Mouse (Mus musculus) embryonic facial prominence, embryonic 14.5 days (tissue): ENCODE results near the gene Thop1. TPM values are rescaled to one million over a fixed set of nuclear protein-coding genes. Genes with fewer than 3 reads are reported as not detected.
A peak's percentile ranks its signal among the peaks of the same experiment; 100 is the strongest.
"Not testable (repeated sequence)": the region's sequence is repeated elsewhere in the genome, so short reads cannot be mapped to it uniquely, and the experiment has no call there.

Experiments
- ATAC-seq: fragments of 200-750 bp; cut with Nextera tagmentation; 2 replicates; pipeline ENCODE4 v1.8.0; 2017; ENCODE audit warnings: low read depth, moderate number of reproducible peaks, moderate TSS enrichment
- DNase-seq: peaks from one replicate; pipeline ENCODE4 v3.0.0-alpha.2; 2015; ENCODE audit warnings: low spot score
- H3K27ac ChIP-seq: fragments of 300-500 bp; sonication (generic); replicated peaks from 2 replicates; pipeline ENCODE4 v1.5.1; 2014; ENCODE audit warnings: low read depth, mild to moderate bottlenecking, low read length, moderate library complexity
- H3K27me3 ChIP-seq: fragments of 300-500 bp; sonication (generic); replicated peaks from 2 replicates; pipeline ENCODE4 v1.6.1; 2014; ENCODE audit warnings: low read length; ENCODE audit not compliant: control insufficient read depth, insufficient read depth
- H3K36me3 ChIP-seq: fragments of 300-500 bp; sonication (generic); 2 replicates; pipeline ENCODE4 v1.6.1; 2014; ENCODE audit warnings: low read length, mixed read lengths; ENCODE audit not compliant: control insufficient read depth, insufficient read depth
- H3K4me1 ChIP-seq: fragments of 300-500 bp; sonication (generic); 2 replicates; pipeline ENCODE4 v1.6.1; 2014; ENCODE audit warnings: antibody characterized with exemption, low read length; ENCODE audit not compliant: control insufficient read depth, insufficient read depth
- H3K4me2 ChIP-seq: fragments of 300-500 bp; sonication (generic); 2 replicates; pipeline ENCODE4 v1.6.1; 2014; ENCODE audit warnings: low read depth, mild to moderate bottlenecking, low read length, moderate library complexity, mixed read lengths
- H3K4me3 ChIP-seq: fragments of 300-500 bp; sonication (generic); 2 replicates; pipeline ENCODE4 v1.5.1; 2014; ENCODE audit warnings: low read depth, mild to moderate bottlenecking, low read length
- H3K9ac ChIP-seq: fragments of 300-500 bp; sonication (generic); 2 replicates; pipeline ENCODE4 v1.6.1; 2014; ENCODE audit warnings: low read depth, mild to moderate bottlenecking, low read length, moderate library complexity, mixed read lengths
- H3K9me3 ChIP-seq: fragments of 300-500 bp; sonication (generic); 2 replicates; pipeline ENCODE4 v1.6.1; 2016; ENCODE audit warnings: low read length; ENCODE audit not compliant: control insufficient read depth
- WGBS: fragments of 180-500 bp; shearing (Covaris S2); extraction: QIAGEN DNeasy Blood & Tissue Kit; methylation state at CpG from one replicate; pipeline ENCODE4 v1.1.7; 2014; 5-methylcytosine and 5-hydroxymethylcytosine counted together
- polyA plus RNA-seq: library from polyadenylated mRNA; unstranded; fragments of >200 nt; fragmentation: Nextera tagmentation; extraction: Ambion mirVana; gene quantifications from 2 replicates; pipeline ENCODE4 v1.2.1, GENCODE M21; 2014

Thop1 gene
- polyA plus RNA-seq, 1 experiment from 2014 or later = 61.7 TPM

DNA sequence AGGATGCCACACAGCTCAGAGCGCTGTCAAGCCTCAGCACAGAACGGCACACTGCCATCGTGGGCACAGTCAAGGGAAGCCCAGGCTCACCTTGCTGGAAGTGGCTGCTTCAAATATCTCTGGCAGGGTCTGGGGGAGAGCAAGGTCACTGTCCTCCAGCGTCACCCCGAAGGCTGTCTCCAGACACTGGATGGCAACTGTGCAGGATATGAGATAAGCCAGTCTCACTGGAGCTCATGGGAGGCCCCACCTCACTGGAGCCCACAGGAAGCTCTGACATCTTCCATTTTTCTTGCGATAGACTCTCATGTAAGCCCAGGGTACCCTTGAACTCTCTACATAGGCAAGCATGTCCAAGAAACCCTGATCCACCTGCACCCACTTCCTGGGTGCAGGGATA is 18.7 kb upstream of the Thop1 start:
- WGBS = 95% methylated on average over 6 of the region's 6 CpGs
- no peaks in the 10 kb centered on the region for H3K9me3 ChIP-seq
- no peak for DNase-seq
- no peak overlapping the region for H3K4me3 ChIP-seq
- H3K27ac ChIP-seq = no peak overlapping the region
- H3K4me2 ChIP-seq = no peak overlapping the region
- no peak overlapping the region for H3K9ac ChIP-seq
- H3K27me3 ChIP-seq = no peaks in the 10 kb centered on the region
- H3K4me1 ChIP-seq = no peaks in the 10 kb centered on the region
- H3K36me3 ChIP-seq = peaks cover 67% of the 10 kb centered on the region
- ATAC-seq = no peak

DNA sequence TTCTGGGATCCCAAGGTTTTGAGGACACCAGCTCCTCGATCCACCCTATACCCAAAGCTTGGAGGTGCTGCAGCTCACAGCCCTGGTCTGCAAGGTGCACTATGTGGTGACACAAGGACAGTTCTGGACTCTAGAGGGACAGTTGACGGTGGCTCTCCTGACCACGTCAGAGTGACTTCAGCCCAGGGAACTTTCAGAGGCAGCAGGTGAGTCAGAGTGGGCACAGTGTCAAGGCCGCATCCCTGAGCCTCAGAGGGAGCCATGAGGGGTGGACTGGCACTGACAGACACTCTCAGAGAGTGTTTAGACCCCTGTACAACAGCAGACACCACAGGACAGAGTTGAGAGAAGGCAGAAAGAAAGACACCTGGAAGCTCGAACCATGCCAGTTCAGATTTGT is 17.3 kb upstream of the Thop1 start:
- H3K4me1 ChIP-seq = no peaks in the 10 kb centered on the region
- H3K27me3 ChIP-seq = no peaks in the 10 kb centered on the region
- no peak overlapping the region for H3K4me2 ChIP-seq
- no peak overlapping the region for H3K27ac ChIP-seq
- H3K9ac ChIP-seq = no peak overlapping the region
- H3K4me3 ChIP-seq = no peak overlapping the region
- DNase-seq (no peak), ATAC-seq (no peak)
- WGBS = 94% methylated on average over 5 of the region's 5 CpGs
- no peaks in the 10 kb centered on the region for H3K9me3 ChIP-seq
- H3K36me3 ChIP-seq = peaks cover 53% of the 10 kb centered on the region

DNA sequence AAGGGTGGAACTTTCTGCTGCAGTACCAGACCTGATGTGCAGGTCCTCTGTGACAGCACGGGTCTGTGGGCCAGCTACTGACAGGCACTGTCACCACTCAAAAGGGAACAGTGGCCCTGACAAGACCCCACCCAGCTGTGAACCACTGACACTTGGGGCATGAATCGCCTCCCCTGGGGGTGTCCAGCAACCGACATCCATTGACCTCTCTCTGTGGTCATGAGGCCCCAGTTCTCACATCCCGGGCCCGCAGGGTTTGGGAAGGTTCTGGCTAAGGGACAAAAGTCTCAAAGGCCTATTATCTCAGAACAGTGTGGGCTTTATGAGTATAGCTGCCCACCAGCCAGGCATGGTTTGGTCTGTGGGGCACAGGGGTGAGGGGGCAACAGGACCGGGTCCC is 14.7 kb upstream of the Thop1 start:
- H3K4me2 ChIP-seq = no peak overlapping the region
- no peak for ATAC-seq
- no peaks in the 10 kb centered on the region for H3K9me3 ChIP-seq
- no peak for DNase-seq
- H3K4me3 ChIP-seq = no peak overlapping the region
- H3K27me3 ChIP-seq = no peaks in the 10 kb centered on the region
- peaks cover 27% of the 10 kb centered on the region for H3K36me3 ChIP-seq
- H3K4me1 ChIP-seq = peaks cover 14% of the 10 kb centered on the region; the same call in 1 of the 2 replicates
- no peak overlapping the region for H3K27ac ChIP-seq
- WGBS = 70% methylated on average over 5 of the region's 6 CpGs
- no peak overlapping the region for H3K9ac ChIP-seq

DNA sequence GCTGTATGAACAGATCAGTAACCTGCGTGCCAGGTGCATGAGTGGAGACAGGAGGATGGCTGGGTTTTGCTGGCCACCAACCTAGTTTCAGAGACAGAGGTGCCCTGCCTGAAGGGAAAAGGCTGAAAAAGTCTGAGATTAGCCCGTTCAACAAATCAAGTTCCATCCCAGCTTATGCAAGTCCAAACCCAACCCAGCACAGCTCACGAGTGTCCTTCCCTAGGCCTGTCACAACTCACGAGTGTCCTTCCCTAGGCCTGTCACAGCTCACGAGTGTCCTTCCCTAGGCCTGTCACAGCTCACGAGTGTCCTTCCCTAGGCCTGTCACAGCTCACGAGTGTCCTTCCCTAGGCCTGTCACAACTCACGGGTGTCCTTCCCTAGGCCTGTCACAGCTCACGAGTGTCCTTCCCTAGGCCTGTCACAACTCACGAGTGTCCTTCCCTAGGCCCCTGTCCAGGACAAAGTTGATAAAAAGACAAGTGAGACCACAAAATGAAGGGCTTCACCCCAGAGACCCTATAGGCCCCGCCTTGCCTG is 14.0 kb upstream of the Thop1 start:
- H3K27me3 ChIP-seq, H3K27ac ChIP-seq, H3K4me3 ChIP-seq, H3K9me3 ChIP-seq, H3K4me2 ChIP-seq, DNase-seq, ATAC-seq: not testable (repeated sequence)
- peaks cover 20% of the 10 kb centered on the region for H3K36me3 ChIP-seq
- peak overlapping the region; percentile 34; the same call in 1 of the 2 replicates for H3K9ac ChIP-seq
- peaks cover 14% of the 10 kb centered on the region; the same call in 1 of the 2 replicates for H3K4me1 ChIP-seq
- 85% methylated on average over 6 of the region's 11 CpGs for WGBS

DNA sequence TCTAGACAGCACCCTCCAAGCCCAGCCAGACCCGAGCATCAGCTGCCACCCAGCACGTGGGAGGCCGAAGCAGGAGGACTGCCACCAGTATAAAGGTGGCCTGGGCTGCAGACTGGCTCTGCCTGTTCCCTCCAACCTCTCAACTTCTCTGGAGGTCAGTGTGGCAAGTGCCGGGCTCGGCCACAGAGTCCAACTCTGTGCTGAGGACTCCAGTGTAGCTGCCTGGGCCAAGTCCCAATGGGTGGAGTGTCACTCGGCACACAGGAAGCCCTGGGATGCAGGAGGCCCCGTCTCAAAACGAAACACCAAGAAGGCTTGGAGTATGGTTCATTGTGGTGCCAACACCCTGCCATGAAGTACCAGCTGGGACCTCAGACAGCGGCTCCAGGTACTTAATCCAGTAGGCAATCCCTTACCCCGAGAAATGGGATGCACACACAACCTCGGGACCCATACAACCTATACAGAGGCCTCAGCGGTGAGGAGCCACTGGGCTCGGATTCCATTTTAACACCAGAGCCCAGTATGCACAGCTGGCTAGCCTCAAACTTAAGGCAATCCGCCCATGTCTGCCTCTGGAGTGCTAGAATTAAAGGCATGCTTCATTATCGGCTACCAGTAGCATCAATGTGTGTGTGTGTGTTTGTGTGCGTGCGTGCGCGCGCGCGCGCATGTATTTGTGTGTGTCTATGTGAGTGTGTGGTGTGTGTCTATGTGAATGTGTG is 12.3 kb upstream of the Thop1 start:
- no peaks in the 10 kb centered on the region for H3K9me3 ChIP-seq
- H3K36me3 ChIP-seq = 0 out of 2 replicates have a peak, but pooled peaks cover 3% of the 10 kb centered on the region
- no peak overlapping the region for H3K4me2 ChIP-seq
- H3K4me3 ChIP-seq = no peak overlapping the region
- WGBS = 90% methylated on average over 23 of the region's 23 CpGs
- no peaks in the 10 kb centered on the region for H3K27me3 ChIP-seq
- peak overlapping the region; percentile 14; the same call in 1 of the 2 replicates for H3K9ac ChIP-seq
- DNase-seq (no peak), ATAC-seq (no peak)
- no peak overlapping the region for H3K27ac ChIP-seq
- H3K4me1 ChIP-seq = peaks cover 14% of the 10 kb centered on the region; the same call in 1 of the 2 replicates

DNA sequence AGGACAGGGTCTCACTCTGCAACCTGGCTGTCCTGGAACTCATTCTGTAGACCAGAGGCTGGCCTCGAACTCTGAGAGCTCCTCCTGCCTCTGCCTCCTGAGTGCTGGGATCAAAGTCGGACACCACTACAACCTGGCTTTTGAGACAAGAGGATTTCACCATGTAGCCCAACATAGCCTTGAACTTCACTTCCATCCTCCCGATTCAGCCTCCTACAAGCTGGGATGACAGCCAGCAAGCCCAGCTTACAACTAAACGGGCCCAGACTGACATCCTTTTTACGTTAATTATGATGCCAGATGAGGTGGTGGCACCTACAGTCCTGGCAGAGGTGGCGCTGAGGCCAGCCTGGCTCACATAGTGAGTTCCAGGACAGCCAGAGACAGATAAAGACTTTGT is 10.9 kb upstream of the Thop1 start:
- no peaks in the 10 kb centered on the region for H3K9me3 ChIP-seq
- ATAC-seq (no peak), DNase-seq (no peak)
- peak overlapping the region; percentile 92; the same call in 1 of the 2 replicates for H3K9ac ChIP-seq
- H3K36me3 ChIP-seq = no peaks in the 10 kb centered on the region
- peak overlapping the region; percentile 86 for H3K4me3 ChIP-seq
- H3K4me2 ChIP-seq = peak overlapping the region; percentile 94
- peaks cover 14% of the 10 kb centered on the region; the same call in 1 of the 2 replicates for H3K4me1 ChIP-seq
- WGBS = 86% methylated on average over 6 of the region's 6 CpGs
- no peaks in the 10 kb centered on the region for H3K27me3 ChIP-seq
- no peak overlapping the region for H3K27ac ChIP-seq

DNA sequence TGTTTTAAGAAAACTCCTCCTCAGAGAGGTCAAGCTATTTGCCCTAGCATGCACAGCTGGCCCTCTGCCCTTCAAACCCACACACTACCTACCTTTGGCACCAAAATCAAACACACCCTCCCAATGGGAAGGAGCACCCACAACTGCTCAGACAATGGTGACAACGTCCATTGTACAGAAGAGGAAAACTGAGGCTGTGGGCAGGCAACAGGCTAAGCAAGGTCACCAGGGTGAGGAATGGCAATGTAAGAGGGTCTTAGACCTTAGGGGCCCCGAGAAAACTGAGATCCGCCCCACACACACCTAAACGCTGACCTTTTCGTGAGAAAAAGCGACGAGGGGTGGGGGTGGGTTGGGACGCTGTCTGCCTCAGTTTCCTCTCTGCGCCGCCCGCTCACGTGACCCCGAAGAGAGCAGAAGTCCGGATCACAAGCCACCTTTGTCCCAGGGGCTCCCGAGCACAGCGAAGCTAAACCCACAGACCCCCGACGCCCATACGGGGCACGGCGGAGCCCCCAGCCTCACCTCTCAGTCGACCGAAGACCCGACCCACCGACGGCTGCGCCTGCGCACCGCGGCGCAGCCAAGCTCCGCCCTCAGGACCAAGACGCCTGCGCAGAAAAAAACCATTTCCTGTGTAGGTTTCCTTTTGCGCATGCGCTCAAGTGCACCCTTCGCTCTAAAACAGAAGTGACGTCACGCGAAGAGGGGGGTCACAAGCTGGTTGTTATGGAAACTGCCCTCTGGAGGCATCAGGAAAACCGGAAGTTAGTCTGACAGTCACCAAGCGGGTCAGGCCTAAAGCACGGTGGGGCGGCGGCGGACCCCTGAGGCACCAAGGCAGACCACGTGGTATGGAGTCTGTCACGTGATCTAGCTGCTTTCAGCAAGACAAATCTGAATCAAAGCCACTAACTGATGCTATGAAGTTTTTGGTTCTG is 10.0 kb upstream of the Thop1 start, which contains the start of gene Sgta:
Gene Sgta (minus strand): TSS at position 579 of the 941 bp plus-strand sequence.
- H3K9me3 ChIP-seq = no peaks in the 10 kb centered on the region
- no peaks in the 10 kb centered on the region for H3K36me3 ChIP-seq
- H3K27ac ChIP-seq = no peak within 1 kb of the TSS; the same call in 1 of the 2 replicates
- peak within 1 kb of the TSS; percentile 94 for H3K4me2 ChIP-seq
- peak within 1 kb of the TSS; percentile 92 for H3K9ac ChIP-seq
- peak within 1 kb of the TSS; percentile 86 for H3K4me3 ChIP-seq
- H3K4me1 ChIP-seq = peaks cover 14% of the 10 kb centered on the region; the same call in 1 of the 2 replicates
- DNase-seq (peak; percentile 100), ATAC-seq (peak; percentile 96)
- under 1% methylated on average over 42 of the region's 48 CpGs for WGBS
- H3K27me3 ChIP-seq = no peaks in the 10 kb centered on the region

DNA sequence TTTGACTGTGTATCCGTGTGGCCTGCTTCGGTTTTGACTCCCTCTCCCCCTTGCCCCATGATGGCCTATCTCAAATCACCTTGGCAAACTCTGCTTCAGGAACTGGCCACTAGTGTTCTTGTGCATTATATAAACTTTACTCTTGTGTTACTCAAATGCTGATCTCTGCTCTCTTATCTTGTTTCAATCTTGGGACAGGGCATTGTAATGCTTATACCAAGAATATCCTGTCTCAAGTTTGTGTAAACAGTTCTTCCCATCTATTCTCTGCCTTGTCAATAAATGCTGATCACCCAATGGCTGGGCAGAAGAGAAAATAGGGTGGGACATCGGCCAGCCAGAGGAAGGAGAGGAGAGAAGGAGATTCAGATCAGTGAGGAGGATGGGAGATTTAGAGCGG is 7.1 kb upstream of the Thop1 start:
- H3K4me3 ChIP-seq = no peak overlapping the region
- no peak overlapping the region for H3K27ac ChIP-seq
- H3K9ac ChIP-seq = no peak overlapping the region
- H3K4me1 ChIP-seq = peaks cover 14% of the 10 kb centered on the region; the same call in 1 of the 2 replicates
- ATAC-seq (no peak), DNase-seq (no peak)
- no peaks in the 10 kb centered on the region for H3K36me3 ChIP-seq
- WGBS = 57% methylated on average over 4 of the region's 4 CpGs
- no peaks in the 10 kb centered on the region for H3K27me3 ChIP-seq
- no peak overlapping the region for H3K4me2 ChIP-seq
- H3K9me3 ChIP-seq = no peaks in the 10 kb centered on the region
